Mouse (Mus musculus) liver, embryonic 14.5 days (tissue): ENCODE results near the gene Slc2a1. TPM values are rescaled to one million over a fixed set of nuclear protein-coding genes. Genes with fewer than 3 reads are reported as not detected.

Experiments
- ATAC-seq: fragments of 200-750 bp; cut with Nextera tagmentation; 2 replicates; pipeline ENCODE4 v1.8.0; 2017; ENCODE audit warnings: moderate number of reproducible peaks, mild to moderate bottlenecking, moderate library complexity; ENCODE audit not compliant: insufficient read depth
- DNase-seq, 3 experiments: peaks; one replicate each; pipeline ENCODE4 v3.0.0-alpha.2; 2012 to 2013; ENCODE audit warnings: low read depth in 3 of 3, low spot score in 3 of 3
- H3K27ac ChIP-seq: fragments of 300-500 bp; sonication (generic); 2 replicates; pipeline ENCODE4 v1.5.1; 2014; ENCODE audit warnings: moderate library complexity, mild to moderate bottlenecking, control low read depth, inconsistent platforms
- H3K27me3 ChIP-seq: fragments of 300-500 bp; sonication (generic); 2 replicates; pipeline ENCODE4 v1.6.1; 2014; ENCODE audit warnings: mild to moderate bottlenecking, low read length, moderate library complexity; ENCODE audit not compliant: control insufficient read depth, insufficient read depth
- H3K36me3 ChIP-seq: fragments of 300-500 bp; sonication (generic); replicated peaks from 2 replicates; pipeline ENCODE4 v1.6.1; 2014; ENCODE audit warnings: low read depth; ENCODE audit not compliant: control insufficient read depth, insufficient read depth
- H3K4me1 ChIP-seq, 2 experiments: fragments of 200-500 bp in 1 of 2; fragments of 300-500 bp in 1 of 2; sonication (generic) in 1 of 2; replicated peaks; 2 replicates each; pipeline ENCODE4 v1.6.1; 2012 to 2014; ENCODE audit warnings: antibody characterized with exemption in 1 of 2, inconsistent platforms in 1 of 2, low read length in 1 of 2; ENCODE audit not compliant: control insufficient read depth in 2 of 2, insufficient read depth in 2 of 2
- H3K4me2 ChIP-seq: fragments of 300-500 bp; sonication (generic); 2 replicates; pipeline ENCODE4 v1.6.1; 2014; ENCODE audit warnings: low read depth, mild to moderate bottlenecking, control low read depth, moderate library complexity
- H3K4me3 ChIP-seq, 2 experiments: fragments of 200-500 bp in 1 of 2; fragments of 300-500 bp in 1 of 2; sonication (generic) in 1 of 2; 2 replicates each; pipeline ENCODE4 v1.5.1; 2012 to 2014; ENCODE audit warnings: low read depth in 2 of 2, low read length in 2 of 2, mild to moderate bottlenecking in 2 of 2, control low read depth in 1 of 2, inconsistent platforms in 1 of 2, moderate library complexity in 1 of 2; ENCODE audit not compliant: insufficient read depth in 1 of 2
- H3K9ac ChIP-seq: fragments of 300-500 bp; sonication (generic); replicated peaks from 2 replicates; pipeline ENCODE4 v1.6.1; 2014; ENCODE audit warnings: mild to moderate bottlenecking, control low read depth, moderate library complexity
- H3K9me3 ChIP-seq: fragments of 300-500 bp; sonication (generic); 2 replicates; pipeline ENCODE4 v1.6.1; 2016; ENCODE audit warnings: low read length, mixed read lengths; ENCODE audit not compliant: control insufficient read depth
- CTCF ChIP-seq: IDR thresholded peaks from 2 replicates; pipeline ENCODE4 v1.5.1; 2016; ENCODE audit warnings: antibody characterized with exemption, low read depth, control low read depth
- EP300 ChIP-seq: IDR thresholded peaks from 2 replicates; pipeline ENCODE4 v1.6.1; 2016; ENCODE audit warnings: antibody characterized with exemption, low read depth
- WGBS: fragments of 180-500 bp; shearing (Covaris S2); extraction: QIAGEN DNeasy Blood & Tissue Kit; methylation state at CpG from one replicate; pipeline ENCODE4 v1.1.7; 2014; ENCODE audit not compliant: insufficient replicate concordance; 5-methylcytosine and 5-hydroxymethylcytosine counted together
- polyA plus RNA-seq, 2 experiments: library from polyadenylated mRNA; depleted of rRNA in 1 of 2; stranded (reverse) in 1 of 2; unstranded in 1 of 2; fragments of >200 nt; fragmentation: Nextera tagmentation in 1 of 2; extraction: Ambion mirVana in 1 of 2; gene quantifications; 2 replicates each; pipeline versions ENCODE4 v1.2.1 to v1.2.3; 2012 to 2014

Gene Slc2a1
- polyA plus RNA-seq, 2 experiments: 173 to 259 TPM

GRCm38 (mm10) chr4:119167068-119167467 lies 58.6 kb downstream of the Slc2a1 start:
- Histone ChIP-seq H3K27me3 (no peaks in the 10 kb centered on the region), H3K4me3 (no peak overlapping the region), H3K4me1 (no peaks in the 10 kb centered on the region), H3K36me3 (peaks cover 4% of the 10 kb centered on the region; the same call in 1 of the 2 replicates), H3K9ac (no peak overlapping the region), H3K9me3 (no peaks in the 10 kb centered on the region), H3K4me2 (no peak overlapping the region), H3K27ac (no peak overlapping the region)
- no peak for ATAC-seq
- 68% methylated on average over 4 of the region's 4 CpGs for WGBS
- no peak for DNase-seq
- no peak for TF ChIP-seq EP300
- peak; percentile 20; the same call in 1 of the 2 replicates for TF ChIP-seq CTCF

DNA sequence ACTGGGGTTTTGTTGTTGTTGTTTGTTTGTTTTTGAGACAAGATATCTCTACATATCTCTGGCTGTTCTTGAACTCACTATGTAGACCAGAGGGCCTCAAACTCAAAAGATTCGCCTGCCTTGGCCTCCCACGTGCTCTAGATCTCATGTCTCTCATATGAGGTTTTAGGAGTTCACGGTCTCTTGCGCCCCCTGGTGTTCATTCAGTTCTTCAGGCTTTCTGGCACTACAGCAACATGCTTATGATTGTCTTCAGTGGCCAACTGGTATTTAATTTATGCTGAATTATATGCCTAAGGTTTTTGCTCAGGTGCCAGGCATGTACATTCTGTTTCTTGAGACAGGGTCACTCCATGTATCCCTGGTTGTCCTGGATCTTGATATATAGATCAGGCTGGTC lies 59.2 kb downstream of the Slc2a1 start:
- H3K27ac ChIP-seq: no peak overlapping the region
- peak; percentile 58; the same call in 1 of the 2 replicates for ATAC-seq

DNA sequence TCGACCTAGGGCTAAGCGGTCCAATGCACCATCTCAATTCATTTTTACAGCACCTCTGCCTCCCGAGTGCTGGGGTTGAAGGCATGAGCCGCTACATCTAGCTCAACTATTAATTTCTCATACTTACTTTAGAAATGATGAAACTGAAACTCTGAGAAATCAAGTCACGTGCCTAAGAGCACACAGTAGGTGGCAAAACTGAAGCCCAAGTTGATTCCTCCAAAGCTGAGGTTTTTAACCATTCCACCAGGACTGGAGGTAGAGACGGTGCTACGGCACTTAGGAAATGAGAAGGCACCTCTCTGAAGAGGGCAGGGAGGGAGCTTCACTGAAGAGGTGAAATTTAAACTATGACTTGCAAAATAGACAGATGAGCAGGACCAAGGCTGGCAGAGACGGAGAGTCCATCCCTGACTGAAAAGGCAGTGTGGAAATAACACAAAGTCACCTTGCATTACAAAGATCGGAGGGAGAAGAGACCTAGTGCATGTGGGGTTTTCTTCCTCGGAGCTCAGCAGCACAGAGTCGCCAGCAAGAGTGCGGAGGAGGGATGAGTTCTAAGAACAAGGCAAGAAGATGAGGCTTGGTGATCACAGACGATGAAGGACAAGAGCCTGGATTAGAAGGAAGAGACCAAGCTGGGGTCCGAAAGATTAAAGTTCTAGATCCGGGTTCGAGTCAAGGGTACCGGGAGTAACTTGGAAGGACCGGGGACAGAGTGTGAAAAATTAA lies 64.6 kb downstream of the Slc2a1 start:
- Histone ChIP-seq H3K4me1 (peaks cover 0 to 10% of the 10 kb centered on the region in 2 experiments; a peak in 3 of 4 replicates), H3K4me2 (peak overlapping the region; percentile 76), H3K27ac (peak overlapping the region; percentile 40), H3K9ac (peak overlapping the region; percentile 84), H3K9me3 (no peaks in the 10 kb centered on the region), H3K27me3 (no peaks in the 10 kb centered on the region), H3K36me3 (peaks cover 24% of the 10 kb centered on the region), H3K4me3 (peak overlapping the region; percentile 75 to 82)
- ATAC-seq (no peak), DNase-seq (no peak)
- WGBS: 24% methylated on average over 18 of the region's 18 CpGs
- TF ChIP-seq CTCF (no peak), EP300 (no peak)

More for the DNA sequence above, 59.2 kb downstream of the Slc2a1 start:
- H3K9ac ChIP-seq: no peak overlapping the region
- peak; percentile 71 to 78 (median 72) for DNase-seq
- no peak overlapping the region for H3K4me2 ChIP-seq
- peaks cover 0 to 3% of the 10 kb centered on the region in 2 experiments; a peak in 3 of 4 replicates for H3K4me1 ChIP-seq
- WGBS: 3% methylated on average over 4 of the region's 4 CpGs
- no peaks in the 10 kb centered on the region for H3K9me3 ChIP-seq
- TF ChIP-seq EP300: no peak
- peak; percentile 93 for TF ChIP-seq CTCF
- H3K36me3 ChIP-seq: peaks cover 4% of the 10 kb centered on the region; the same call in 1 of the 2 replicates
- H3K27me3 ChIP-seq: no peaks in the 10 kb centered on the region
- H3K4me3 ChIP-seq: no peak overlapping the region

GRCm38 (mm10) chr4:119173851-119174453 lies 65.4 kb downstream of the Slc2a1 start, which contains the start of gene Zfp691:
TSS of gene Zfp691 (minus strand) at chr4:119174195.
- under 1% methylated on average over 38 of the region's 40 CpGs for WGBS
- H3K4me2 ChIP-seq: peak within 1 kb of the TSS; percentile 76
- H3K9ac ChIP-seq: peak within 1 kb of the TSS; percentile 84
- peaks cover 0 to 12% of the 10 kb centered on the region in 2 experiments; a peak in 3 of 4 replicates for H3K4me1 ChIP-seq
- TF ChIP-seq CTCF: no peak
- TF ChIP-seq EP300: no peak
- no peaks in the 10 kb centered on the region for H3K27me3 ChIP-seq
- no peaks in the 10 kb centered on the region for H3K9me3 ChIP-seq
- H3K36me3 ChIP-seq: peaks cover 32% of the 10 kb centered on the region
- peak within 1 kb of the TSS; percentile 75 to 82 for H3K4me3 ChIP-seq
- ATAC-seq: peak; percentile 99
- peak; percentile 96 to 97 (median 97) for DNase-seq
- H3K27ac ChIP-seq: peak within 1 kb of the TSS; percentile 40

DNA sequence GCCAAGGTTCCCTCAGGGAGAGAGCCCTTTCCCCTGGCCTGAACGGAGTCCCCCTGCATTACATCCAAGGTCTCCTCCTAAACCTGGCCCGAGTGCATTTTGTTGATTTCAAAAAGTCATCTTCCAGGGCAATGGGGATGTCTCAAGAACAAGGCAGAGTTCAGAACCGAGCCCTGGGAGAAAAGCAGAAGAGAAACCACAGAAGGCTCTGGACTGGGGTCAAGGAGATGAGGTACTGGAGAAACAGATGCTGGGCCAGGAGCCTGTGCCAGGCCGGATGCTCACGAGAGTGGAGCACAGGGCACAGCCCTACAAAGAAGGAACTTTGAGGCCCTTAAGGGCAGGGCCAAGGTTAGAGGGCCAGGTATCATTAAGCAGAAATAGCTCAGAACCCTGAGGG lies 69.2 kb downstream of the Slc2a1 start:
- H3K4me2 ChIP-seq: no peak overlapping the region
- no peak overlapping the region for H3K27ac ChIP-seq
- TF ChIP-seq CTCF: no peak
- no peak for TF ChIP-seq EP300
- no peak for DNase-seq
- peaks cover 0 to 9% of the 10 kb centered on the region in 2 experiments; a peak in 3 of 4 replicates for H3K4me1 ChIP-seq
- H3K36me3 ChIP-seq: peaks cover 65% of the 10 kb centered on the region
- 73% methylated on average over 5 of the region's 5 CpGs for WGBS
- no peaks in the 10 kb centered on the region for H3K27me3 ChIP-seq
- no peak for ATAC-seq
- H3K4me3 ChIP-seq: no peak overlapping the region
- no peaks in the 10 kb centered on the region for H3K9me3 ChIP-seq
- H3K9ac ChIP-seq: no peak overlapping the region
